Mouse (Mus musculus) left cerebral cortex, adult 18-20 months (tissue): ENCODE data around the gene Psap. TPM values are rescaled to one million over a fixed set of nuclear protein-coding genes. Genes with fewer than 3 reads are reported as not detected.
A peak's percentile ranks its signal among the peaks of the same experiment; 100 is the strongest.

Source experiments
- DNase-seq, 2 experiments: peaks; one replicate each; pipeline ENCODE4 v3.0.0; 2021 to 2022; ENCODE audit warnings: low spot score in 2 of 2, mixed read lengths in 1 of 2
- total RNA-seq, 2 experiments: library from RNA; stranded (reverse); gene quantifications; 2 replicates each; pipeline ENCODE4 v1.2.3; 2021

The Psap gene
- total RNA-seq, 2 experiments from 2014 or later, result 1,592 to 1,629 TPM

GRCm38 (mm10) chr10:60262386-60262785 is 15.0 kb upstream of the Psap start:
- DNase-seq, result peak; percentile 61 to 71

- no peak for DNase-seq
These were observed 14.1 kb upstream of the Psap start for GRCm38 (mm10) chr10:60263351-60263750.

GRCm38 (mm10) chr10:60265252-60265651 is 12.2 kb upstream of the Psap start:
- DNase-seq, result no peak

GRCm38 (mm10) chr10:60266842-60267401 is 10.5 kb upstream of the Psap start:
- no peak for DNase-seq

GRCm38 (mm10) chr10:60268738-60269137 is 8.7 kb upstream of the Psap start:
- no peak for DNase-seq

- DNase-seq, result no peak
These were observed 8.0 kb upstream of the Psap start for GRCm38 (mm10) chr10:60269141-60270064.

- DNase-seq, result no peak
These were observed 6.4 kb upstream of the Psap start for GRCm38 (mm10) chr10:60271015-60271414.

- DNase-seq, result no peak
These were observed 5.2 kb upstream of the Psap start for GRCm38 (mm10) chr10:60272241-60272640.

GRCm38 (mm10) chr10:60273382-60273781 is 4.0 kb upstream of the Psap start:
- no peak for DNase-seq

GRCm38 (mm10) chr10:60278006-60278399 is 576 bp downstream of the Psap start:
- no peak for DNase-seq

- no peak for DNase-seq
These were observed 1.4 kb downstream of the Psap start for GRCm38 (mm10) chr10:60278786-60279185.

- no peak for DNase-seq
These were observed 2.0 kb downstream of the Psap start for GRCm38 (mm10) chr10:60279290-60279940.

GRCm38 (mm10) chr10:60279941-60280301 is 2.5 kb downstream of the Psap start:
- DNase-seq, result peak; percentile 81 to 89

- DNase-seq, result no peak
These were observed 2.9 kb downstream of the Psap start for GRCm38 (mm10) chr10:60280353-60280752.

- DNase-seq, result no peak
These were observed 4.2 kb downstream of the Psap start for GRCm38 (mm10) chr10:60281571-60282050.

GRCm38 (mm10) chr10:60282116-60283014 is 4.9 kb downstream of the Psap start:
- no peak for DNase-seq

GRCm38 (mm10) chr10:60284248-60284647 is 6.8 kb downstream of the Psap start:
- no peak for DNase-seq

GRCm38 (mm10) chr10:60284676-60285111 is 7.3 kb downstream of the Psap start:
- DNase-seq, result no peak

GRCm38 (mm10) chr10:60285183-60285582 is 7.8 kb downstream of the Psap start:
- DNase-seq, result no peak

- DNase-seq, result peak; percentile 79 to 82
These were observed 8.4 kb downstream of the Psap start for GRCm38 (mm10) chr10:60285676-60286372.
